In the genomic region with DNA sequence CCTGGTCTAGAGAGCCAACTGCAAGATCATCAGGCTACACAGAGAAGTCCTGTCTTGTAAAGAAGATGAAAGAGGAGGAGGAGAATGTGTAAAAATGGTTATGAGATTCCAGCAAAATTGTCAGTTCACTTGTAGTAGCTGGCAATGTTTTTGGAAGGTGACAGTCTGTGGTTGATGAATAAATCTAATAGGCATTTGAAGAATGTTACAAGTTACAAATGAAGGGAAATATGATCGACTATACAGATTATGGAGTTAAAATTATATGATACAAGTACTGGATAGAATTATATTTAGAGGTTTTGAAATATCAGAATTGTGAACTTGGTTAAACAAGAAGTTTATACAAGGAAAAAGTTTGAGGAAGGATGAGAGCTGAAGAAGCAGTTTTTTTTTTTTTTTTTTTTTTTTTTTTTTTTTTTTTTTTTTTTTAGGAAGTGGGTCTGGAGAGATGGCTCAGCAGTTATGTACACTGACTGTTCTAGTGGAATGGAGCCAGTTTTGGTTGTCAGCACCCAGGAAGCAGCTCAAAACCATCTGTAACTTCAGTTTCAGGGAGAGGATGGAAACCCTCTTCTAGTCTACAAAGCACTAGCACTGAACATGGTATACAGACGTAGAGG, we compare ENCODE assay signal across 37 mouse cellular contexts. TPM values are rescaled to one million over a fixed set of nuclear protein-coding genes. Genes with fewer than 3 reads are reported as not detected.
A peak's percentile ranks its signal among the peaks of the same experiment; 100 is the strongest.
DNase-seq lines count a peak whose midpoint lies in the region; ATAC-seq and TF ChIP-seq lines count a peak whose summit lies in the region.
"Had no signal": no experiment of that assay in that cellular context is flagged by ENCODE, and none has a peak within 500 bp of the region (broad histone marks: within the 10 kb centered on the region; RNA-seq: fewer than 3 reads in every experiment).

No protein-coding gene starts in this region.

- peaks cover 28% of the 10 kb centered on the region for H3K79me2 ChIP-seq in CH12.LX (replicated peaks; ENCODE audit: control insufficient read depth, extremely low read depth, insufficient read depth, poor library complexity, severe bottlenecking)

- in situ Hi-C loops in CH12.LX (cut with MboI; ENCODE audit: low pct_ligation_motif_present, low pct_unique_long_range_greater_than_20kb, low sequenced_read_pairs), result no loop called here

- dilution Hi-C loops in CH12.LX (cut with MboI; ENCODE audit: extremely low pct_ligation_motif_present, extremely low pct_unique_long_range_greater_than_20kb, low sequenced_read_pairs), result no loop called here

- H3K27ac ChIP-seq in CH12.LX (ENCODE audit: insufficient read depth, low read depth), result no peak overlapping the region
- H3K27ac ChIP-seq in hindbrain, embryonic 13.5 days, result no peak overlapping the region
- H3K27ac ChIP-seq: embryonic facial prominence, embryonic 10.5 days; embryonic facial prominence, embryonic 13.5 days; forebrain, embryonic 12.5 days; forebrain, embryonic 15.5 days; heart, adult 2 months; heart, embryonic 10.5 days; heart, embryonic 13.5 days; hindbrain, embryonic 15.5 days had no signal

- no peak for TF ChIP-seq CTCF in CH12.LX (conservative IDR thresholded peaks at IDR 0.05 in 1 of 2, IDR thresholded peaks at IDR 0.05 in 1 of 2; ENCODE audit: low read depth in 2 of 2, low read length in 2 of 2)

- DNase-seq in 3134 (ENCODE audit: extremely low read depth, insufficient read length, low spot score) (peak; percentile 56), CH12.LX (ENCODE audit: extremely low read depth) (no peak), NIH3T3 (ENCODE audit: low read depth) (peak; percentile 39)
- peak; percentile 16 for DNase-seq in skeletal muscle tissue, adult 2 months (ENCODE audit: low read depth, low spot score)
- DNase-seq in retina, postnatal 1 day, result no peak
- no peak for DNase-seq in adrenal gland, postnatal 10 days
- DNase-seq: adrenal gland, postnatal 14 days; cerebellum, adult 11-12 months; cerebellum, adult 8-10 months; cerebellum, postnatal 10 days; cerebellum, postnatal 36 days; embryo, embryonic 11 days; gastrocnemius, postnatal 10 days; gastrocnemius, postnatal 36 days; heart, adult 2 months; heart, postnatal 14 days; heart, postnatal 4 days had no signal

- H3K9ac ChIP-seq in CH12.LX (ENCODE audit: insufficient read depth, low read depth), result no peak overlapping the region
- H3K9ac ChIP-seq in hindbrain, embryonic 13.5 days, result no peak overlapping the region
- H3K9ac ChIP-seq: embryonic facial prominence, embryonic 13.5 days; forebrain, embryonic 12.5 days; forebrain, embryonic 15.5 days; heart, embryonic 13.5 days; hindbrain, embryonic 15.5 days had no signal

- no peak for ATAC-seq in hindbrain, embryonic 13.5 days (ENCODE audit: low FRiP score)
- ATAC-seq: forebrain, embryonic 15.5 days had no signal

- no peak for TF ChIP-seq RAD21 in CH12.LX (IDR thresholded peaks at IDR 0.05; ENCODE audit: low read depth, low read length)

- no peaks in the 10 kb centered on the region for H3K9me3 ChIP-seq in CH12.LX (replicated peaks; ENCODE audit: low read length)
- no peaks in the 10 kb centered on the region for H3K9me3 ChIP-seq in hindbrain, embryonic 13.5 days
- H3K9me3 ChIP-seq: embryonic facial prominence, embryonic 10.5 days; embryonic facial prominence, embryonic 13.5 days; forebrain, embryonic 12.5 days; forebrain, embryonic 15.5 days; heart, embryonic 10.5 days; heart, embryonic 13.5 days; hindbrain, embryonic 15.5 days had no signal

- no peak for TF ChIP-seq POLR2A in CH12.LX (IDR thresholded peaks at IDR 0.05; ENCODE audit: low read depth, low read length)

- H3K4me1 ChIP-seq in CH12.LX (ENCODE audit: control insufficient read depth in 1 of 2, insufficient read depth in 2 of 2), result peaks cover 6 to 35% of the 10 kb centered on the region in 2 experiments
- no peaks in the 10 kb centered on the region for H3K4me1 ChIP-seq in hindbrain, embryonic 13.5 days (replicated peaks)
- H3K4me1 ChIP-seq: embryonic facial prominence, embryonic 13.5 days; forebrain, embryonic 12.5 days; forebrain, embryonic 15.5 days; heart, embryonic 10.5 days; hindbrain, embryonic 15.5 days had no signal

- 85% methylated on average over 2 of the region's 2 CpGs for WGBS in hindbrain, embryonic 13.5 days

- no peaks in the 10 kb centered on the region for H3K27me3 ChIP-seq in CH12.LX (replicated peaks)
- 0 out of 2 replicates have a peak, but pooled peaks cover 6% of the 10 kb centered on the region for H3K27me3 ChIP-seq in hindbrain, embryonic 13.5 days
- H3K27me3 ChIP-seq: forebrain, embryonic 15.5 days; hindbrain, embryonic 15.5 days; Patski had no signal

- TF ChIP-seq EP300 in CH12.LX (IDR thresholded peaks at IDR 0.05; ENCODE audit: low read length), result no peak

- H3K4me3 ChIP-seq in CH12.LX (replicated peaks in 1 of 3; ENCODE audit: low read depth in 2 of 3, low read length in 2 of 3, poor library complexity in 1 of 3), result no peak overlapping the region
- no peak overlapping the region for H3K4me3 ChIP-seq in hindbrain, embryonic 13.5 days
- H3K4me3 ChIP-seq: embryonic facial prominence, embryonic 10.5 days; embryonic facial prominence, embryonic 13.5 days; erythroblast, embryonic 14.5 days; forebrain, embryonic 12.5 days; forebrain, embryonic 15.5 days; heart, adult 2 months; heart, embryonic 10.5 days; heart, embryonic 13.5 days; hindbrain, embryonic 15.5 days had no signal

- peaks cover 45 to 81% of the 10 kb centered on the region in 2 experiments for H3K36me3 ChIP-seq in CH12.LX (replicated peaks in 1 of 2; ENCODE audit: control insufficient read depth in 1 of 2, insufficient read depth in 1 of 2, low read length in 1 of 2)
- H3K36me3 ChIP-seq in hindbrain, embryonic 13.5 days, result no peaks in the 10 kb centered on the region
- H3K36me3 ChIP-seq: embryonic facial prominence, embryonic 10.5 days; embryonic facial prominence, embryonic 13.5 days; forebrain, embryonic 12.5 days; forebrain, embryonic 15.5 days; G1E; heart, embryonic 10.5 days; heart, embryonic 13.5 days; hindbrain, embryonic 15.5 days had no signal

- H3K4me2 ChIP-seq in CH12.LX (ENCODE audit: insufficient read depth, low read depth, poor library complexity, severe bottlenecking), result no peak overlapping the region
- no peak overlapping the region for H3K4me2 ChIP-seq in hindbrain, embryonic 13.5 days
- H3K4me2 ChIP-seq: embryonic facial prominence, embryonic 13.5 days; forebrain, embryonic 12.5 days; forebrain, embryonic 15.5 days; heart, embryonic 13.5 days; hindbrain, embryonic 15.5 days had no signal

TF ChIP-seq in CH12.LX, 34 proteins besides CTCF, POLR2A, EP300 and RAD21:
- TF ChIP-seq NRF1 (IDR thresholded peaks at IDR 0.05; ENCODE audit: low read depth, low read length) (no peak), ZNF384 (IDR thresholded peaks at IDR 0.05; ENCODE audit: low read depth, low read length) (peak; percentile 85)

RNA-seq across cellular contexts. Expression of a gene that starts 5.7 kb away (rescaled TPM):
- total RNA-seq in CH12.LX (2012; rRNA removed), result 72.2 and 88.6 TPM in 2 replicates
- 71.7 and 72.8 TPM in 2 replicates for total RNA-seq in CH12.LX (2014; rRNA removed)
- polyA plus RNA-seq in CH12.LX (2012; ENCODE audit: insufficient read length, low read depth), result 46.1 and 49.0 TPM in 2 replicates
- 1 to 10 TPM; 4.6 to 5.0 TPM for total RNA-seq in adrenal gland, postnatal 10 days (2021)
- polyA plus RNA-seq in hindbrain, embryonic 13.5 days (2015; fragmentation: Nextera tagmentation; extraction: Ambion mirVana), result 1.1 TPM in 2 replicates
- total RNA-seq: G1E had no signal
- polyA plus RNA-seq: erythroblast, embryonic 14.5 days; G1E had no signal

RNA-seq across cellular contexts. Expression of a gene that starts 7.5 kb away (rescaled TPM):
- 0.08 and 0.25 TPM in 2 replicates for total RNA-seq in CH12.LX (2012; rRNA removed)
- total RNA-seq in CH12.LX (2014; rRNA removed), result not detected in 2 replicates
- polyA plus RNA-seq in CH12.LX (2012; ENCODE audit: insufficient read length, low read depth), result 2.2 and 3.4 TPM in 2 replicates
- total RNA-seq in adrenal gland, postnatal 10 days (2021), result not detected
- 0.14 TPM in 1 of 2 replicates, not detected in the other for polyA plus RNA-seq in hindbrain, embryonic 13.5 days (2015; fragmentation: Nextera tagmentation; extraction: Ambion mirVana)
- total RNA-seq: adrenal gland, adult 18-20 months; adrenal gland, postnatal 14 days; adrenal gland, postnatal 4 days; G1E; gastrocnemius, adult 18-20 months; gastrocnemius, postnatal 10 days; gastrocnemius, postnatal 36 days; granulocyte monocyte progenitor cell, adult 5-6 weeks; heart, adult 2 months; heart, postnatal 14 days; heart, postnatal 4 days had no signal
- polyA plus RNA-seq: brain, embryonic 14.5 days; cortical plate, adult 2 months; embryonic facial prominence, embryonic 10.5 days; embryonic facial prominence, embryonic 13.5 days; erythroblast, embryonic 14.5 days; forebrain, embryonic 12.5 days; forebrain, embryonic 15.5 days; G1E; heart, adult 2 months; heart, embryonic 13.5 days; heart, embryonic 16.5 days; hindbrain, embryonic 11.5 days; hindbrain, embryonic 15.5 days; intestine, embryonic 14.5 days had no signal

RNA-seq across cellular contexts. Expression of a gene that starts 12.2 kb away (rescaled TPM):
- total RNA-seq in CH12.LX (2012; rRNA removed) (0.21 TPM in 1 of 2 replicates, not detected in the other), CH12.LX (2014; rRNA removed) (not detected in 2 replicates)
- 0.44 and 0.70 TPM in 2 replicates for polyA plus RNA-seq in CH12.LX (2012; ENCODE audit: insufficient read length, low read depth)
- not detected for total RNA-seq in adrenal gland, postnatal 10 days (2021)
- not detected in 2 replicates for polyA plus RNA-seq in hindbrain, embryonic 13.5 days (2015; fragmentation: Nextera tagmentation; extraction: Ambion mirVana)
- total RNA-seq: adrenal gland, adult 18-20 months; adrenal gland, postnatal 14 days; adrenal gland, postnatal 4 days; G1E; gastrocnemius, adult 18-20 months; gastrocnemius, postnatal 10 days; gastrocnemius, postnatal 36 days; granulocyte monocyte progenitor cell, adult 5-6 weeks; heart, adult 2 months; heart, postnatal 14 days; heart, postnatal 4 days had no signal
- polyA plus RNA-seq: brain, embryonic 14.5 days; cortical plate, adult 2 months; embryonic facial prominence, embryonic 10.5 days; embryonic facial prominence, embryonic 13.5 days; erythroblast, embryonic 14.5 days; forebrain, embryonic 12.5 days; forebrain, embryonic 15.5 days; G1E; heart, adult 2 months; heart, embryonic 10.5 days; heart, embryonic 13.5 days; heart, embryonic 16.5 days; hindbrain, embryonic 11.5 days; hindbrain, embryonic 15.5 days; intestine, embryonic 14.5 days; Patski had no signal

RNA-seq across cellular contexts. Expression of a gene that starts 28.4 kb away (rescaled TPM):
- total RNA-seq in CH12.LX (2012; rRNA removed), result not detected in 2 replicates
- total RNA-seq in CH12.LX (2014; rRNA removed), result not detected in 2 replicates
- polyA plus RNA-seq in CH12.LX (2012; ENCODE audit: insufficient read length, low read depth), result 0.21 and 0.27 TPM in 2 replicates
- not detected for total RNA-seq in adrenal gland, postnatal 10 days (2021)
- not detected in 2 replicates for polyA plus RNA-seq in hindbrain, embryonic 13.5 days (2015; fragmentation: Nextera tagmentation; extraction: Ambion mirVana)
- total RNA-seq: adrenal gland, adult 18-20 months; adrenal gland, postnatal 14 days; adrenal gland, postnatal 4 days; gastrocnemius, adult 18-20 months; gastrocnemius, postnatal 10 days; gastrocnemius, postnatal 36 days; granulocyte monocyte progenitor cell, adult 5-6 weeks; heart, adult 2 months; heart, postnatal 14 days; heart, postnatal 4 days had no signal
- polyA plus RNA-seq: brain, embryonic 14.5 days; cortical plate, adult 2 months; embryonic facial prominence, embryonic 10.5 days; embryonic facial prominence, embryonic 13.5 days; forebrain, embryonic 12.5 days; forebrain, embryonic 15.5 days; G1E; heart, adult 2 months; heart, embryonic 10.5 days; heart, embryonic 13.5 days; heart, embryonic 16.5 days; hindbrain, embryonic 11.5 days; hindbrain, embryonic 15.5 days; intestine, embryonic 14.5 days; Patski had no signal

RNA-seq across cellular contexts. Expression of a gene that starts 38.6 kb away (rescaled TPM):
- total RNA-seq in CH12.LX (2012; rRNA removed) (not detected in 2 replicates), CH12.LX (2014; rRNA removed) (not detected in 2 replicates)
- polyA plus RNA-seq in CH12.LX (2012; ENCODE audit: insufficient read length, low read depth), result not detected in 2 replicates
- not detected for total RNA-seq in adrenal gland, postnatal 10 days (2021)
- not detected in 2 replicates for polyA plus RNA-seq in hindbrain, embryonic 13.5 days (2015; fragmentation: Nextera tagmentation; extraction: Ambion mirVana)
- total RNA-seq: adrenal gland, adult 18-20 months; adrenal gland, postnatal 14 days; adrenal gland, postnatal 4 days; gastrocnemius, adult 18-20 months; gastrocnemius, postnatal 10 days; gastrocnemius, postnatal 36 days; granulocyte monocyte progenitor cell, adult 5-6 weeks; heart, adult 2 months; heart, postnatal 14 days; heart, postnatal 4 days had no signal
- polyA plus RNA-seq: brain, embryonic 14.5 days; cortical plate, adult 2 months; embryonic facial prominence, embryonic 10.5 days; embryonic facial prominence, embryonic 13.5 days; erythroblast, embryonic 14.5 days; forebrain, embryonic 12.5 days; forebrain, embryonic 15.5 days; G1E; heart, adult 2 months; heart, embryonic 10.5 days; heart, embryonic 13.5 days; heart, embryonic 16.5 days; hindbrain, embryonic 11.5 days; hindbrain, embryonic 15.5 days; intestine, embryonic 14.5 days; Patski had no signal

Comparison
In these comparisons a context has a peak if more than half of its experiments do, and no peak if none do; other contexts are left out.
1. DNase-seq: peak in 3134 (single experiment), NIH3T3 (single experiment) and skeletal muscle tissue, adult 2 months (single experiment); none in CH12.LX (single experiment), retina, postnatal 1 day (single experiment) and adrenal gland, postnatal 10 days (single experiment).
2. RNA of a gene that starts 5.7 kb away (total RNA-seq): 71.7 to 88.6 TPM in CH12.LX; 4.6 to 5.0 TPM in adrenal gland, postnatal 10 days; every median in the first group is over 10 times any median in the second.